Mouse (Mus musculus): Measurements from ENCODE around the gene Smc4. TPM values are rescaled to one million over a fixed set of nuclear protein-coding genes. Genes with fewer than 3 reads are reported as not detected.

Gene Smc4
- polyA plus RNA-seq, 1 experiment = 284 TPM

DNA sequence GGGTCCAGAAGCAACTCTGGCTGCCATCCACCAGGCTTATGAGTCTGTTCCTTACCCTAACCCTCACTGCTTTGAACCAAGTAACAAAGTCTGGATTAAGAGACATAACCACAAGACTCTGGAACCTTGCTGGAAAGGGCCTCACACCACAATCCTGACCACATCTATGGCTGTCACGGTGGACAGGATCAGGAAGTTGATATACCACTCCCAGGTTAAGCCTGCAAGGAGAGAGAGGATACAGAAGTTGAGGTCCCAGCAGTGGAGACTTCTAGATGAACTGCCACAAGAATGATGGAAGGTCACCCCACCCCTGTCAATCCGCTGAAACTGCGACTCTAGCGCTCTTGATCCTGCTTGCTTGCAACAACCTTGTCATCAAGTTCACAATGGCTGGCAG, 26.8 kb upstream of the Smc4 start:
- TF ChIP-seq POLR2A (IDR thresholded peaks at IDR 0.05; ENCODE audit: insufficient read depth, low read length) (no peak), EP300 (IDR thresholded peaks at IDR 0.05; ENCODE audit: insufficient read depth, low read depth, low read length) (no peak), CTCF (IDR thresholded peaks at IDR 0.05; ENCODE audit: low read depth, low read length) (no peak)

GRCm38 (mm10) chr3:68979187-68979586, 25.4 kb upstream of the Smc4 start:
- H3K9ac ChIP-seq (ENCODE audit: low read depth, poor library complexity, severe bottlenecking) = no peak overlapping the region
- no peaks in the 10 kb centered on the region for H3K9me3 ChIP-seq (replicated peaks; ENCODE audit: control insufficient read depth, insufficient read depth, low read length, poor library complexity, severe bottlenecking)
- H3K4me3 ChIP-seq (ENCODE audit: low read depth, low read length) = no peak overlapping the region
- peak overlapping the region; percentile 50; the same call in 1 of the 2 replicates for H3K27ac ChIP-seq (ENCODE audit: insufficient read depth, low read length)
- no peaks in the 10 kb centered on the region for H3K36me3 ChIP-seq (ENCODE audit: control insufficient read depth, insufficient read depth, low read length, poor library complexity, severe bottlenecking)
- H3K27me3 ChIP-seq (ENCODE audit: control insufficient read depth, insufficient read depth, low read length, poor library complexity, severe bottlenecking) = no peaks in the 10 kb centered on the region
- TF ChIP-seq POLR2A (IDR thresholded peaks at IDR 0.05; ENCODE audit: insufficient read depth, low read length) (no peak), CTCF (IDR thresholded peaks at IDR 0.05; ENCODE audit: low read depth, low read length) (no peak), EP300 (IDR thresholded peaks at IDR 0.05; ENCODE audit: insufficient read depth, low read depth, low read length) (no peak)
- H3K4me1 ChIP-seq (ENCODE audit: control insufficient read depth, insufficient read depth, low read length) = no peaks in the 10 kb centered on the region

More for the DNA sequence above, 26.8 kb upstream of the Smc4 start:
- H3K36me3 ChIP-seq (ENCODE audit: control insufficient read depth, insufficient read depth, low read length, poor library complexity, severe bottlenecking) = no peaks in the 10 kb centered on the region
- no peak overlapping the region for H3K27ac ChIP-seq (ENCODE audit: insufficient read depth, low read length)
- no peak overlapping the region for H3K9ac ChIP-seq (ENCODE audit: low read depth, poor library complexity, severe bottlenecking)
- no peaks in the 10 kb centered on the region for H3K9me3 ChIP-seq (replicated peaks; ENCODE audit: control insufficient read depth, insufficient read depth, low read length, poor library complexity, severe bottlenecking)
- H3K27me3 ChIP-seq (ENCODE audit: control insufficient read depth, insufficient read depth, low read length, poor library complexity, severe bottlenecking) = no peaks in the 10 kb centered on the region
- H3K4me3 ChIP-seq (ENCODE audit: low read depth, low read length) = no peak overlapping the region
- H3K4me1 ChIP-seq (ENCODE audit: control insufficient read depth, insufficient read depth, low read length) = no peaks in the 10 kb centered on the region

- H3K9ac ChIP-seq (ENCODE audit: low read depth, poor library complexity, severe bottlenecking) = no peak overlapping the region
- H3K36me3 ChIP-seq (ENCODE audit: control insufficient read depth, insufficient read depth, low read length, poor library complexity, severe bottlenecking) = peaks cover 3% of the 10 kb centered on the region; the same call in 1 of the 2 replicates
- H3K9me3 ChIP-seq (replicated peaks; ENCODE audit: control insufficient read depth, insufficient read depth, low read length, poor library complexity, severe bottlenecking) = no peaks in the 10 kb centered on the region
- no peaks in the 10 kb centered on the region for H3K4me1 ChIP-seq (ENCODE audit: control insufficient read depth, insufficient read depth, low read length)
- no peaks in the 10 kb centered on the region for H3K27me3 ChIP-seq (ENCODE audit: control insufficient read depth, insufficient read depth, low read length, poor library complexity, severe bottlenecking)
- no peak for TF ChIP-seq EP300 (IDR thresholded peaks at IDR 0.05; ENCODE audit: insufficient read depth, low read depth, low read length)
- TF ChIP-seq CTCF (IDR thresholded peaks at IDR 0.05; ENCODE audit: low read depth, low read length) = no peak
- no peak for TF ChIP-seq POLR2A (IDR thresholded peaks at IDR 0.05; ENCODE audit: insufficient read depth, low read length)
- H3K27ac ChIP-seq (ENCODE audit: insufficient read depth, low read length) = no peak overlapping the region
- H3K4me3 ChIP-seq (ENCODE audit: low read depth, low read length) = no peak overlapping the region
Measured at GRCm38 (mm10) chr3:68980898-68981297, 23.6 kb upstream of the Smc4 start.

DNA sequence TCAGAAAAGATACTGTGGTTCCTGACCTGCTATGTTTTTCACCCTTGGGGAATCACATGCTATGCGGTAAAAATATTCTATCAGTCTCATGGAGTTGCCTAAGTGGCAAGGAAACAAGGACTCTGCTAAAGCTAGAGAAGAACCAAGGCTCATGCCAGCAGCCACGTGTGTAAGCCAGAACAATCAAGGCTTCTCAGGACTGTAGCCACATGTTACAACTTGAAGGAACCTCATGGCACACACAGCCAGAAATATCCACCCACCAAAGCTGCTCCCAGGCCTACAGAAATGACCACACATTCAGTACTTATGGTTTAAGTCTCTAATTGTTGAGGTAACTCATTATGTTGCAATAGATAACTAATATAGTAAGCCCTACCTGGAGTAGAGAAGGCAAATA, 18.0 kb upstream of the Smc4 start:
- Histone ChIP-seq H3K36me3 (ENCODE audit: control insufficient read depth, insufficient read depth, low read length, poor library complexity, severe bottlenecking) (peaks cover 5% of the 10 kb centered on the region; the same call in 1 of the 2 replicates), H3K9me3 (replicated peaks; ENCODE audit: control insufficient read depth, insufficient read depth, low read length, poor library complexity, severe bottlenecking) (no peaks in the 10 kb centered on the region), H3K9ac (ENCODE audit: low read depth, poor library complexity, severe bottlenecking) (no peak overlapping the region), H3K4me3 (ENCODE audit: low read depth, low read length) (no peak overlapping the region), H3K27ac (ENCODE audit: insufficient read depth, low read length) (no peak overlapping the region), H3K4me1 (ENCODE audit: control insufficient read depth, insufficient read depth, low read length) (no peaks in the 10 kb centered on the region), H3K27me3 (ENCODE audit: control insufficient read depth, insufficient read depth, low read length, poor library complexity, severe bottlenecking) (no peaks in the 10 kb centered on the region)
- TF ChIP-seq POLR2A (IDR thresholded peaks at IDR 0.05; ENCODE audit: insufficient read depth, low read length) (no peak), CTCF (IDR thresholded peaks at IDR 0.05; ENCODE audit: low read depth, low read length) (no peak), EP300 (IDR thresholded peaks at IDR 0.05; ENCODE audit: insufficient read depth, low read depth, low read length) (no peak)

DNA sequence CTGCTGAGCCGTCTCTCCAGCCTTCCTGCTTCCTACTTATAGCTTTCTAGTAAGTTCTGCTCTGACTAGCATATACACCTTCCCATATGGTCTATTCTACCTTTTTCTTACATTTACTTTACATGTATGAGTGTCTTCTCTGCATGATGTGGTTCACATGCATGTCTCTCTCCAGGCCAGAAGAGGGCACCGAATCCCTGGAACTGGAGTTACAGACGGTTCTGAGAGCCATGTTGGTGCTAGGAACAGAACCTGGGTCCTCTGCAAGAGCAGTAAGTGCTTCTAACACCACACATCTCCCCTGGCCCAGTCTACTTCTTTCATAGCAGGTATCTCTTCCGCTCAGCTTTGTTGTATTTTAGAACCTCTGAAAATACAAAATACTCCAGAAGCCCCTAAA, 1.8 kb upstream of the Smc4 start:
- Histone ChIP-seq H3K9me3 (replicated peaks; ENCODE audit: control insufficient read depth, insufficient read depth, low read length, poor library complexity, severe bottlenecking) (no peaks in the 10 kb centered on the region), H3K4me1 (ENCODE audit: control insufficient read depth, insufficient read depth, low read length) (no peaks in the 10 kb centered on the region), H3K9ac (ENCODE audit: low read depth, poor library complexity, severe bottlenecking) (no peak overlapping the region), H3K27me3 (ENCODE audit: control insufficient read depth, insufficient read depth, low read length, poor library complexity, severe bottlenecking) (no peaks in the 10 kb centered on the region), H3K36me3 (ENCODE audit: control insufficient read depth, insufficient read depth, low read length, poor library complexity, severe bottlenecking) (peaks cover 10% of the 10 kb centered on the region), H3K4me3 (ENCODE audit: low read depth, low read length) (no peak overlapping the region), H3K27ac (ENCODE audit: insufficient read depth, low read length) (no peak overlapping the region)
- peak; percentile 29 for TF ChIP-seq CTCF (IDR thresholded peaks at IDR 0.05; ENCODE audit: low read depth, low read length)
- no peak for TF ChIP-seq POLR2A (IDR thresholded peaks at IDR 0.05; ENCODE audit: insufficient read depth, low read length)

- H3K4me1 ChIP-seq (ENCODE audit: control insufficient read depth, insufficient read depth, low read length) = no peaks in the 10 kb centered on the region
- H3K4me3 ChIP-seq (ENCODE audit: low read depth, low read length) = peak overlapping the region; percentile 90
- no peak for TF ChIP-seq CTCF (IDR thresholded peaks at IDR 0.05; ENCODE audit: low read depth, low read length)
- TF ChIP-seq POLR2A (IDR thresholded peaks at IDR 0.05; ENCODE audit: insufficient read depth, low read length) = no peak
- TF ChIP-seq EP300 (IDR thresholded peaks at IDR 0.05; ENCODE audit: insufficient read depth, low read depth, low read length) = no peak
- peak overlapping the region; percentile 74 for H3K27ac ChIP-seq (ENCODE audit: insufficient read depth, low read length)
- H3K9me3 ChIP-seq (replicated peaks; ENCODE audit: control insufficient read depth, insufficient read depth, low read length, poor library complexity, severe bottlenecking) = no peaks in the 10 kb centered on the region
- H3K27me3 ChIP-seq (ENCODE audit: control insufficient read depth, insufficient read depth, low read length, poor library complexity, severe bottlenecking) = no peaks in the 10 kb centered on the region
- peaks cover 10% of the 10 kb centered on the region for H3K36me3 ChIP-seq (ENCODE audit: control insufficient read depth, insufficient read depth, low read length, poor library complexity, severe bottlenecking)
- peak overlapping the region; percentile 97 for H3K9ac ChIP-seq (ENCODE audit: low read depth, poor library complexity, severe bottlenecking)
Measured at GRCm38 (mm10) chr3:69004055-69004436, 492 bp upstream of the Smc4 start.

Measured in ES-Bruce4 (cell line).